Mouse (Mus musculus): ENCODE results near the gene Mybph.

The Mybph gene

GRCm38 (mm10) chr1:134188989-134189729 is 4.1 kb upstream of the Mybph start:
- DNase-seq: no peak

GRCm38 (mm10) chr1:134191192-134191591 is 2.1 kb upstream of the Mybph start:
- no peak for DNase-seq

DNA sequence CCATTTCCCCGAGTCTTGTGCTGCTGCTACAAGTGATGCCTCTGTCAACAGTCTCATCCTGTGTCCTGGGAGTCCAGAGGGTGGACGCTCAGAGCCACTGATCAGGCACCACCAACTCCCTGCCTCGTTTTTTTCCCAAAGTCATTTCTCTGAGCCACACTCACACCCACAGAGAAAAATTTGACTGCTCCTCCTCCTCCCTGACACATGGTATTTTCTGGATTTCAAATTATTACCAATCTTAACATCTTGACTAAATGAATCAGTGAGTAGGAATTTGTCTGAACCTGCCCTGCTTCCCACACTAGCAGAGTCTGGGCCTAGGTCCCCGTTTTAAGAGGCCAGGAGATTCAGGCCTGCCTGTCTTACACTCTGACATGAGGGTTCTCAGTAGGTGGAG is 1.2 kb upstream of the Mybph start:
- no peak for DNase-seq

- DNase-seq: no peak
Observed at GRCm38 (mm10) chr1:134193674-134194197, 488 bp downstream of the Mybph start.

DNA sequence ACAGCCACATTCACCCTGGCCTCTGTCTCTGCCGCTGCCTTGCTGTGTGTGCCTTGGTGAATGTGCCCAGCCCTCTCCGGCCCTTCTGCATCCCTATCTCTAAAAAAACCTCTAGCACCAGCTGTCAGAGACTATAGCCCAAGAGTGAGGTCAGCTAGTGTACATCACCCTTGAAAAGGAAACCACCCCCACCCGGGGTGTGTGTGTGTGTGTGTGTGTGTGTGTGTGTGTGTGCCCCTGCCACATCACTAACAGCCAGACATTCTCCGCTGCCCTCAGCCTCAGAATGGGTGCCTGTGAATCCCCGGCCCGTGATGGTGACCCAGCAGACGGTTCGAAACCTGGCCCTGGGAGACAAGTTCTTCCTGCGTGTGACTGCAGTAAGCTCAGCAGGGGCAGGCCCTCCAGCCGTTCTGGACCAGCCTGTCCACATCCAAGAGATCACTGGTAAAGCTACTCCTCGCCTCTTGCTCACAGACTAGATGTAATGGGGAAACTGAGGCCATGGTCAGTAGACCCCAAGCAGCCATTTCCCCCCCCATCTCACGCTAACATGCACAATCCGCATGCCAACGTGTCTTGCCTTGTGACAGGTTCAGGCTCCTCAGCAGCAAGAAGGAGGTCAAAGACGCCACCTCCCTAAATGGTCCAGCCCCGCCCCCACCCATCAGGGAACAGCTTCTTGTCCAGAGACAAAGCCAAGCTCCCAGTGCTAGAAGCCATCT is 1.2 kb downstream of the Mybph start:
- DNase-seq: no peak

DNA sequence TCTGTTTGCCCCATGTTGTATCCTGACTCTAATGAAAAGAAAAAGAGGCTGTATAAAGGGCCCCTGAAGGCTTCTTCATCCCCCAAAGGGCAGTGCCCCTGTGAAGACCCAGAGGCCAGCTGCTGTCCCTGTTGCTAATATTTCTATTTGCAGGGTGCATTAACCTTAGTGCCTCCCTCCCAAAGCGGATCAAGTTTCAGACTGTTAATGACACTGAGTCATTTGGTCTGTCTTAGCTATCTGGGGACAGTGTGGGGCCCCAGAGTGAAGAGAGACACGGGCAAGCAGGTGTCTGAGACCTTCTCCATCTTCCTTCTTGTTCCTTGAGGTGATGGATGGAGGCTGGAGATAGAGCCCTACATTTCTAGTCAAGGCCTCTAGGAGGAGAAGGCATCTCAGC is 1.9 kb downstream of the Mybph start:
- no peak for DNase-seq

GRCm38 (mm10) chr1:134195571-134195970 is 2.3 kb downstream of the Mybph start:
- peak; percentile 70 for DNase-seq

GRCm38 (mm10) chr1:134195979-134196378 is 2.7 kb downstream of the Mybph start:
- no peak for DNase-seq

GRCm38 (mm10) chr1:134196386-134196785 is 3.1 kb downstream of the Mybph start:
- peak; percentile 82 for DNase-seq

DNA sequence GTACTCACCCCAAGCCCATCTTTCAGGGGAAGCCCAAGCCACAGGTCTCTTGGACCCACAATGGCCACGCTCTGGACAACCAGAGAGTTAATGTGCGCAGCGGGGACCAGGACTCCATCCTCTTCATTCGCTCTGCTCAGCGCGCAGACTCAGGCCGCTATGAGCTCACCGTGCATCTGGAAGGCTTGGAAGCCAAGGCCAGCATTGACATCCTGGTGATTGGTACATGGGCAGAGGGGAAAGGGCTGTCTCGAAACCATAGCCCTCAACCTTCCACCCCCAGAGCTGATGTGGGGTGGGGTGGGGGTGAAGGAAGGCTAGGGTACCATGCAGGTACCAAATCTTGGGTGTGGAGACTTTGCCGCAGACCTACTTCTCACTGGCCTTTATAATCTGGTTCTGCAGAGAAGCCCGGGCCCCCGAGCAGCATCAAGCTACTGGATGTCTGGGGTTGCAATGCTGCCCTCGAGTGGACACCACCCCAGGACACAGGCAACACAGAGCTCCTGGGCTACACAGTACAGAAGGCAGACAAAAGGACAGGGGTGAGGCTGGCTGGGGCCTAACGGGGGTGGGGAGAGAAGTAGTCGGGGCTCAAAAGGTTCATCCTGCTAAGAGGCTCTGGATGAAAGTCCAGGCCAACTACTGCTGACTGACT is 4.2 kb downstream of the Mybph start:
- DNase-seq: no peak

GRCm38 (mm10) chr1:134198197-134198995 is 5.1 kb downstream of the Mybph start:
- DNase-seq: peak; percentile 53

- no peak for DNase-seq
Observed at GRCm38 (mm10) chr1:134200481-134200880, 7.2 kb downstream of the Mybph start.

DNA sequence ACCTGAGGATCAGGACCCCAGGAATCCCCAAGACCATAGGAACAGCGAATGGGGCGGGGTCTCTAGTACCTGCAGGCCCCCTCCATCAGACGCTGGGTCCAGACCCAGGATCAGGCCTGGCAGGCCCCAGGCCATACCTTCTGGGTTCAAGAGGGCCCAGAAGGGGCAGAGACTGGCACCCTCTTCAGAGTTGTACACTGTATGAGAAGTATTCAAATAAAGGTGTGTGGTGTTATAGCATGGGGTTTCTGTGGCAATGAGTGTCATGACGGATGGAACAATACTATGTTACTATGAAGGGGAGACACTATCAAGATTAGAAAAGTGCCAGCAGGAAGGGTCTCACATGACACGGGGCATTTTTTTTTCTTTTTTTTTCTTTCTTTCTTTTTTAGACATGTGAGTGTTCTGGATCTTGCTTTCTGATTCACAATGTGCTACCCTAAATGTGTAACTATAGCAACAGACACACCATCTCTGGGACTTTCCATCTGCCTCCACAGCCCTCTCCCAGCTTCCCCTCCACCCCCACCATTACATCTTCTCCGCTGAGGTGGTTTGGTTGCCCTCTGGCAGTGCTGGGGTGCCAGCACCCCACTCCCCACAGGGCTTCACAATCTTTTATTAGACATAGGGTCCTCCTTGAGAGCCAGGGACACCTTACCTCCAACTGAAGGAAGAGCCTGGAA is 7.9 kb downstream of the Mybph start:
- DNase-seq: peak; percentile 71

GRCm38 (mm10) chr1:134201751-134202420 is 8.6 kb downstream of the Mybph start:
- DNase-seq: no peak

- DNase-seq: peak; percentile 84
Observed at GRCm38 (mm10) chr1:134204230-134204629, 11.0 kb downstream of the Mybph start.

GRCm38 (mm10) chr1:134205296-134206018 is 12.2 kb downstream of the Mybph start:
- DNase-seq: no peak

GRCm38 (mm10) chr1:134206085-134206484 is 12.8 kb downstream of the Mybph start:
- DNase-seq: no peak

DNA sequence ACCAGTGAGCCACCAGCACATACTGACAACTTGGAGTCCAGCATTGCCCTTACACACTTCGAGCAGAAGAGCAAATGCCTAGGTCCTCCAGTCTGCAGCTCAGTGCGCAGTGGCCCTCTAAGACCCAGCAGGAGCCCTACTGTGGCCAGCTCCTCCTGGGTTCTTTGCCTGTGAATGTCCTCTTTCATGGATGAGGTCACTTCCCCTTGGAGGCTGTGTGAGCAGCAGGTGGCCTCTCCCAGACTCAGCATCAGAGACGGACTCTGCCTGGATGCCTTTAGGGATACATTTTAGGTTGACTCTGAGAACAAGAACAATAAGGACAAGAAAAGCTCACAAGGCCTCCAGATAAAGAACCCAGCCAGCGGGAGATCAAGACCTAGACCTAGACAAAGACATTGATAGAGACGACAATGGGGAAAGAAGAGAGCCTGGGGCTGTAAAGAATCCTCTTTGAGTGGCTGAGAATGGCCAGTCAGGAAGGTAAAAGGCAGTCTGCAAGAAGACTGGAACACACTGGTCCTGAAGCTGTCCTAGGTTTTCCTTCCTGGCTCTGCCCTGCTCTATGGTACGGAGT is 17.0 kb downstream of the Mybph start:
- DNase-seq: no peak

GRCm38 (mm10) chr1:134211043-134211442 is 17.8 kb downstream of the Mybph start:
- no peak for DNase-seq

DNA sequence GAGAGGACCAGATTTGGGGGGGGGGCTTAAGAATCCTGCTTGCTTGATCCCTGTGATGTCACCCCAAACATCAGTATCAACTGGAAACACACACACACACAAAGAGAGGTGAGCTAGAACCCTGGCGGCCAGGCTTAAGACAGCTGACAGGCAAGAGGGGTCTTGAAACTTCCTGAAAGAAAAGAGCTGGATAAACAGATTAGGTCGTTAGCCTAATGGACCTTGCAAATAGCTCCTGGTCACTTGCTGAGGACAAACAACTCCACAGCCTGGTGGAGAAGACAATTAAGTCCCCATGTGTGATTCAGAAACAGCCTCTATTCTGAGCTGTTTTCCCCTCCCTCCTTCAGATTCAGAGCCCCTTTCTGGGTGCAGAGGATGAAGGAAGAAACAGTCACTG is 18.4 kb downstream of the Mybph start:
- no peak for DNase-seq
